Mouse (Mus musculus): ENCODE data around the gene Dgat2.

Gene Dgat2

GRCm38 (mm10) chr7:99193926-99194325 is 11.4 kb upstream of the Dgat2 start:
- DNase-seq (ENCODE audit: low read depth in 1 of 2, low spot score in 2 of 2) = no peak

- no peak for DNase-seq (ENCODE audit: low read depth in 1 of 2, low spot score in 2 of 2)
These were observed 8.9 kb upstream of the Dgat2 start for GRCm38 (mm10) chr7:99191411-99191810.

GRCm38 (mm10) chr7:99189885-99190284 is 7.4 kb upstream of the Dgat2 start:
- DNase-seq (ENCODE audit: low read depth in 1 of 2, low spot score in 2 of 2) = peak in 1 of 2 experiments; percentile 38

GRCm38 (mm10) chr7:99188630-99189029 is 6.1 kb upstream of the Dgat2 start:
- DNase-seq (ENCODE audit: low read depth in 1 of 2, low spot score in 2 of 2) = no peak

- DNase-seq (ENCODE audit: low read depth in 1 of 2, low spot score in 2 of 2) = no peak
These were observed 4.9 kb upstream of the Dgat2 start for GRCm38 (mm10) chr7:99187451-99187850.

GRCm38 (mm10) chr7:99185405-99185804 is 2.9 kb upstream of the Dgat2 start:
- DNase-seq (ENCODE audit: low read depth in 1 of 2, low spot score in 2 of 2) = no peak

- peak; percentile 59 to 68 for DNase-seq (ENCODE audit: low read depth in 1 of 2, low spot score in 2 of 2)
These were observed 1.2 kb upstream of the Dgat2 start for GRCm38 (mm10) chr7:99183751-99184150.

GRCm38 (mm10) chr7:99181619-99182431 is 694 bp downstream of the Dgat2 start:
- DNase-seq (ENCODE audit: low read depth in 1 of 2, low spot score in 2 of 2) = no peak

GRCm38 (mm10) chr7:99180162-99180561 is 2.4 kb downstream of the Dgat2 start:
- no peak for DNase-seq (ENCODE audit: low read depth in 1 of 2, low spot score in 2 of 2)

- DNase-seq (ENCODE audit: low read depth in 1 of 2, low spot score in 2 of 2) = no peak
These were observed 3.2 kb downstream of the Dgat2 start for GRCm38 (mm10) chr7:99179271-99179670.

GRCm38 (mm10) chr7:99177386-99177785 is 5.1 kb downstream of the Dgat2 start:
- DNase-seq (ENCODE audit: low read depth in 1 of 2, low spot score in 2 of 2) = no peak

GRCm38 (mm10) chr7:99175666-99176065 is 6.9 kb downstream of the Dgat2 start:
- no peak for DNase-seq (ENCODE audit: low read depth in 1 of 2, low spot score in 2 of 2)

GRCm38 (mm10) chr7:99175118-99175517 is 7.4 kb downstream of the Dgat2 start:
- DNase-seq (ENCODE audit: low read depth in 1 of 2, low spot score in 2 of 2) = no peak

GRCm38 (mm10) chr7:99174006-99174405 is 8.5 kb downstream of the Dgat2 start:
- DNase-seq (ENCODE audit: low read depth in 1 of 2, low spot score in 2 of 2) = no peak

- DNase-seq (ENCODE audit: low read depth in 1 of 2, low spot score in 2 of 2) = peak; percentile 48 to 62
These were observed 9.6 kb downstream of the Dgat2 start for GRCm38 (mm10) chr7:99172898-99173297.

- no peak for DNase-seq (ENCODE audit: low read depth in 1 of 2, low spot score in 2 of 2)
These were observed 10.6 kb downstream of the Dgat2 start for GRCm38 (mm10) chr7:99171730-99172463.

GRCm38 (mm10) chr7:99170519-99170918 is 12.0 kb downstream of the Dgat2 start:
- DNase-seq (ENCODE audit: low read depth in 1 of 2, low spot score in 2 of 2) = no peak

GRCm38 (mm10) chr7:99169717-99170403 is 12.7 kb downstream of the Dgat2 start:
- no peak for DNase-seq (ENCODE audit: low read depth in 1 of 2, low spot score in 2 of 2)

GRCm38 (mm10) chr7:99168756-99169155 is 13.8 kb downstream of the Dgat2 start:
- no peak for DNase-seq (ENCODE audit: low read depth in 1 of 2, low spot score in 2 of 2)

- no peak for DNase-seq (ENCODE audit: low read depth in 1 of 2, low spot score in 2 of 2)
These were observed 14.6 kb downstream of the Dgat2 start for GRCm38 (mm10) chr7:99167939-99168338.

- DNase-seq (ENCODE audit: low read depth in 1 of 2, low spot score in 2 of 2) = no peak
These were observed 16.4 kb downstream of the Dgat2 start for GRCm38 (mm10) chr7:99166159-99166558.

Measured in monocyte, adult 2 months (primary cell).